Mouse (Mus musculus): ENCODE measurements around the gene Mab21l1.

- TF ChIP-seq POLR2A (IDR thresholded peaks at IDR 0.05; ENCODE audit: borderline replicate concordance, low read depth, low read length) (no peak), CTCF (IDR thresholded peaks at IDR 0.05; ENCODE audit: low read depth, low read length) (no peak)
Observed at GRCm38 (mm10) chr3:55753872-55754271, 28.4 kb upstream of the Mab21l1 start.
